1 mouse cellular context compared by ENCODE assay signal in the genomic region with DNA sequence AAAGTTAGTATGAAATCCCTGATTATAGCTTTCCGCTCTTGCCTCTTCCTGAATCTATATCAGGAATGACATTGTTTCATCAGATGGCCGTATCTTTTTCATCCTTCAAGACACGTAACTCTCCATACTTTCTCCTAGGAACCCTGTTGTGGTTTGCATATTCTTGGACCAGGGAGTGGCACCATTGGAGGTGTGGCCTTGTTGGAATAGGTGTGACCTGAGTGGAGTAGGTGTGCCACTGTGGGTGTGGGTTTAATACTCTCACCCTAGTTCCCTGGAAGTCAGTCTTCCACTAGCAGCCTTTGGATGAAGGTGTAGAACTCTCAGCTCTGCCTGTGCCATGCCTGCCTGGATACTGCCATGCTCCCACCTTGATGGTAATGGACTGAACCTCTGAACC. TPM values are rescaled to one million over a fixed set of nuclear protein-coding genes. Genes with fewer than 3 reads are reported as not detected.
"Had no signal": no experiment of that assay in that cellular context is flagged by ENCODE, and none has a peak within 500 bp of the region (broad histone marks: within the 10 kb centered on the region; RNA-seq: fewer than 3 reads in every experiment).

No protein-coding gene starts in this region.

RNA-seq across cellular contexts. Expression of a gene that starts 17.8 kb away (rescaled TPM):
- polyA plus RNA-seq: inflammation-experienced regulatory T-cells, adult 6 months had no signal
